Mouse (Mus musculus) cortical plate, adult 2 months (tissue): ENCODE measurements around the gene Ube2n.

Source experiments
- CTCF ChIP-seq: fragments of 200-500 bp; IDR thresholded peaks from 2 replicates; pipeline ENCODE4 v1.5.1; 2011; ENCODE audit warnings: mild to moderate bottlenecking, control low read depth, low read length; ENCODE audit not compliant: insufficient read depth; ENCODE audit errors: extremely low read depth
- POLR2A ChIP-seq: fragments of 200-500 bp; IDR thresholded peaks from 2 replicates; pipeline ENCODE4 v1.6.1; 2011; ENCODE audit warnings: mild to moderate bottlenecking, low read length, control low read depth; ENCODE audit not compliant: insufficient read depth; ENCODE audit errors: extremely low read depth

DNA sequence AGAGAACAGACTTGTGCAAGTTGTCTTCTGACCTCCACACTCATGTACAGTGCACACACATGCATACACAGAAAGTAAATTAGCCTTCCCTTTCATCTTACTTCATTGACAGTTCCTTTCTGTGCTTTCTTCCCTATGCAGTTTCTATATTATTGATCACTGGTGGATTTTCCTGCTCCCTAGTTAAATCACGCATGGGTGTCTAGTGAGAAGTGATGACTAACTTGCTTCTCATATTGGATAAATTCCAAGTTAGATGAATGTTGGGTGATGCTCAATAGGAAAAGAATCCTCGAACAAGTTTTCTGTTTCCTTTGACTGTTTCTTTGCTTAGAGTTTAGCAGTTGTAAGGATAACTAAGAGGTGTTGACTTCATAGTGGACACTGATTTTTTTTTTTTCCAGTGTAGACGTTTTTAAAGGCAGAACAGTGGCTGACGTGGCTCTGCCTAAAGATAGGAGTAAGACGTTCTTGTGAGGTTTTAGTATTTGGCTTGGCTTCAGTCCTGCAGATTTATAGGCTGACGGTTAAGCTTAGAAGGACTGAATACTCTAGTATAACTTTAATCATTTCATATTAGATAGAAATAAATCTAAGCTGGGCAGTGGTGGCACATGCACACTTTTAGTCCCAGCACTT is 10.2 kb downstream of the Ube2n start:
- TF ChIP-seq POLR2A (no peak), CTCF (no peak)
